Mouse (Mus musculus) layer of hippocampus, adult 9-11 months (tissue): ENCODE measurements around the gene Uhrf1.

Experiments
- DNase-seq: peaks from one replicate; pipeline ENCODE4 v3.0.0; 2022

The Uhrf1 gene

DNA sequence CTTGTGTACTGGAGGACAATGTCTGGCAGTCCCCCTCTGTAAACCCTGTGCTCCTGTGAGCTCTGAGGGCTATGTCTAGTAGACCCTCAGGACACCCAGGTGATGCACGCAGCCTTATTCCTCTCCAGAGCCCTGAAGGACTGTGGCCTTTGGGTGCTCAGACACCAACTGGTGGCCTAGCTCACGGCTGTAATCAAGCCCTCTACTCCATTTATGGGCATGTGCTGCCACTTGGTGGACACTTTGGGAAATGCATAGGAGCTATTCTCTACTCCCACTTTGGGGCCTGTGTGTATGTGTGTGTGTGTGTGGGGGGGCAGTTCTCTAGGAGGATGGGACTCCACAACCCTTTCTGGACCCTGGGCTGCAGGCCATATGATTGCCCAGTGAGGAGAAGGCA is 47.6 kb downstream of the Uhrf1 start:
- peak; percentile 60 for DNase-seq

DNA sequence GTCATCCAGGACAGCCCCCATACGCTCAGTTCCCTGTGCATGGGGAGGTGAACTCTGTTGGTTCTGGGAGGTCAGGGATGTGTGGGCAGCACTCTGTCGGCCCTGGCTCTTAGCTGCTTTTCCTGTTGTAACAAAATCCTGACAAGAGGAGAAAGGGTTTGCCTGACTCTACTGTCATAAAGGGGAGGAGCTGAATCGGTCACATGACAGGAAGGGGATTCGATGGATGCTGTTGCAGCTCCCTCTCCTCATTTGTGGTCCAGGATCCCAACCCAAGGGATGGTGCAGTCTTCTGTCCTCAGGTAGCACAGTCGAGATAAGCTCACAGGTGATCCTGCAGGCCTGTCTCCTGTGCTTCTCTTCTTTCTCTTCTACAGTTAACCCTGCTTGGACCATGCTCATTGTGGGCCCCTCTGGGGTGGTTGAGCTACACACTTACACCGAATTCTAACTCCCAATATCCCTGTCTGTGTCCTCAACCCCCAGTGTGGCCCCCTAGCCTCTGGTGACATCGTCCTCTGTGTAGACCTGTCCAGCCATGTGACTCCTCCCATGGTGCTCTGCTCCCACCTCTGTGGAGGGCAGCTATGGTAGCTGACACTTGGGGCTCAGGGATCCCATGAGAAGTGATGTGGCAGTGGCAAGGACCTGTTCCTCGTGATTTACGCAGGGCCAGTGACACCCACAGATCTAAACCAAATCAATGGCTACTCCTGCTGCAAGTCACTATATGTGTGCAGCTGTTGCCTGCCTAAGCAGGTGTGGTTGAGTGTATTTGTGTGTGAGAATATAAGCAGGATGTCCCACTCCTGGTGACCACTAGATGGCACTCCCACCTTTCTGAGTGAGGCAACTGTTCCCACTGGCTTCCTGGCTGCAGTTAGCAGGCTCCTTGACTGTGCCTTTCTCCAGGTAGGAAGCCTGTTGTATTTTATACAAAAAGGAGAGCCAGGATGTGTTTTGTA is 54.1 kb downstream of the Uhrf1 start:
- DNase-seq, result peak; percentile 65

DNA sequence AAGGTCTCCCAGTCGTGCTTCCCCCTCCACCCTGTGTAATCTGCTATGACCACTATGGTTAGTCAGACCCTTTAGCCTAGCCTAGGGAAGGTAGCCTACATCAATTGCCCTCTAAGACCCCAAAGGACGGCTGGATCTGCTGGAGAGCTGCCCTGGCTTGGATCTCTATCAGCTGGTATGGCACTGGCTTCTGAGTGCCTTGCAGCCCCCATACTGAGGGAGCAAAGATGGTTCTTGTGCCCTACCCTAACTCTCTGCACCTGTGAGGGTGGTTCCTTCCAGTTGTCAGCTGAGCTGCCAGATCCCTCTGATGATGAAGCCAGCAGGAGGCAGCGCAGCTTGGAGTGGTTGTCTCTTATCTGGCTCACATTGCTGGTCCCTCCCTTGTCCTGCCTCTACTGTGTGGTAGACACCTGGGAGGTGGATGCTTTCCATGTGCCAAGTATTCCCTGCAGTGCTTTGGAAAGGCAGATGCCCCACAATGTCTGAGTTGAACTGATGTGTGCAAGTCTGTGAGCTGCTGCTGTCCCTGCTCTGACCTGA is 56.1 kb downstream of the Uhrf1 start:
- DNase-seq, result no peak

DNA sequence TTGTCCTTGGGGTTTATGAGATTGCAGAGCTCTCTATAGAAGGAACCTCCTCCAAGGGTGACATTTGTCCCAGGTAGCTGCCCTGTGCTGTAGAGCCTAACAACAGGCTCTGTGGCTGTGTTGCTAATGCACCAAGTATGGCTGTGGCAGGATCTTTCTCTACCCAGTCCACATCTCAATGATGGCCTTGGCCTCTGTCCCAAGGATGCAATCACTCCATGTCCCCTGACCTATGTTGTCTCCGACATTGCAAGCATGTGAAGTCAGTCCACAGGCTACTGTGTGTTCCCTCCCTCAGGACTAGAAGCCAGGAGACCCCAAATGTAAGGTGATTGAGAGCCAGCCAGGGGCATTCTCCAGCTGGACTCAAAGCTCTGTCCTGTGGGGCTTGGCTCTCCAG is 56.7 kb downstream of the Uhrf1 start:
- no peak for DNase-seq

DNA sequence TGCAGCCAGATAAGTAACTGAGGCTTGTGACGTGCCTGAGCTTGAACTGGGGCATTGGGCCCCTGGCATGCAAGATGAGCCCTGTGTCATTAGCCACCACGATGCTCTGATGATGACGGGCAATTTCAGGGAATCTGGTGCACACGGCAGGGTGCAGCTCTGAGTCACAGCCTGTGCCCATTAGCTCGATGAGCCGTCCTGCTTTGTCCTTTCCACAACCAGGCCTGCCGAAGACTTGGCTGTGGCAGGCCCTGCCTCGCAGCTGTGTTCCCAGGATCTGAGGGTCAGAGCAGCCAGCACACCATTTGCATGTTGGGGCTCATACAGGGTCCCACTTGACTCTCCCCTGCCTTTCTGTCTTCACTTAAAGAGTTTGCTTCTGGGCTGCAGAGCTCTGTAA is 57.3 kb downstream of the Uhrf1 start:
- peak; percentile 60 for DNase-seq

DNA sequence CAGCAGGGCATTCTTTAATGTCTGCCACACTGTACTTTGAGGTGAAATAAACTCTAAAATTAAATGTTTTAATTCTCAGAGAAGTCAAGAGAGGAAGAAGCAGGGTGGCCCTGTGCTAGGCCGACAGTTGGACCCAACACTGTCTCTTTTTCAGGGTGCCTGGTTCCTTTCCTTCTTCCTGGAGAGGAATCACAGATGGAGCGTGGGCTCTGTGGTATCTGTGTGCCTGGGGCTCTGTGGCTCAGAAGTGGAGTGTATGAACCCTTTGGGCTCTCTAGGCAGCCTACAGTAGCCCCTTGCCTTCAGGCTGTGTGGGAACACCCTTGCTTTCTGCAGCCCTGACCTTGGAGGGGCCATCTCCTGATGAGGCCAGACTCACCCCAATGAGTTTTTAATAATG is 58.4 kb downstream of the Uhrf1 start:
- DNase-seq, result peak; percentile 65

DNA sequence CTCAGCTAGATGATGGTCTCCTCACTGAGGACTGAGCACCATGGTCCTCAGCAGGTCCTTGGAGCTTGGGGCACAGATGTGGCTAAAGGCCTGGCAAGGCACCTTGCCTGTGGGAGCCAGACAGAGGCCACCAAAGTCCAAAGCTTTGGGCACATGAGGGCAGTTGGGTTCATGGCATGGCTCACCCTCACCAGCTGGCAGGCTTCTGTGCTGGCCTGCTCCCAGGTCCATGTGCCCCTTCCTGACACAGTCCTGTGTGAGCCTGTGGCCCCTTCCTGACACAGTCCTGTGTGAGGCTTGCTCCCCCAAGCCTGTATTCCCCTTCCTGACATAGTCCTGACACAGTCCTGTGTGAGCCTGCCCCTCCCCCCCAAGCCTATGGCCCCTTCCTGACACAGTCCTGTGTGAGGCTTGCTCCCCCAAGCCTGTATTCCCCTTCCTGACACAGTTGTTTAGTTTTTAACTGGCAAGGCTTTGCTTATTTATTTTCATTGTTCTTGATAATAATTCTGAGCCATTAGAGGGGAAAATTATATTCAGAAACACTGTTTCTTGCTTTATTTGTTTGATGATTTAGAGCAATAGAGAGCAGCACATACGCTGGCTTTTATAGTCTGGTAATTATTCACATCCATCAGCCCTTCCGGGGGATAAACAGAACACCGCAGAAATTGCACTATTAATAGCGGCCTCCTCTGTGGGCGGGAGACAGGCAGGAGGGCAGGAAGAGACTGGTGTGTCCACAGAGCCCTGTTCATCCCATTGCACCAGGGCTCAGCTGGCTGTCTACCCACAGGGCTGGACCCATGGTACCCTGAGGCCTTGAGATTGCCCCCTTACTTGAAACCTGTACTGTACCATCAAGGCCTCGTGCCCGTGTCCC is 62.9 kb downstream of the Uhrf1 start:
- no peak for DNase-seq

DNA sequence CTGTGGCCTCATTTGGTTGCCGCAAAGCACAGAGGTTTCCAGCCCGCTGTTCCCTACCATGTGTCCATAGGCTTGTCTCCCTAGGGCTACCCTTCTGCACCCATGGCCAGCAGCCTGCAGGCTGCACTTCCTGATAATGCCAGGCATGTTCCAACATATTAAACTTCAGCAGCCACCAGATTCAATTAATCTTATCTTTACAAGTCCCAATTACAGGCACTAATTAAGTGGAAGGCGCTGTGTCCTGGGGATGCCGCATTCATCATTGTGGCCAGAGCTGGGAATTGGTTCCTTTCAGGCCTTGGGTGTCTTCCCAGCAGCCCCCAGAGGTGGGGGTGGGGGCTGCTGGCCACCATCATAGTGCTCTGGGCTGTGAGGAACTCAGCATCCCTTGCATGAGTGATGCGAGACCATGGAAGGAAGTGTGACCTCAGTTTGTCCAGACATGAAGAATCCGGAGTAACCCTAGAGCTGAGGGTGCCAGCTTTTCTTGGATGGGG is 65.2 kb downstream of the Uhrf1 start:
- DNase-seq, result no peak

DNA sequence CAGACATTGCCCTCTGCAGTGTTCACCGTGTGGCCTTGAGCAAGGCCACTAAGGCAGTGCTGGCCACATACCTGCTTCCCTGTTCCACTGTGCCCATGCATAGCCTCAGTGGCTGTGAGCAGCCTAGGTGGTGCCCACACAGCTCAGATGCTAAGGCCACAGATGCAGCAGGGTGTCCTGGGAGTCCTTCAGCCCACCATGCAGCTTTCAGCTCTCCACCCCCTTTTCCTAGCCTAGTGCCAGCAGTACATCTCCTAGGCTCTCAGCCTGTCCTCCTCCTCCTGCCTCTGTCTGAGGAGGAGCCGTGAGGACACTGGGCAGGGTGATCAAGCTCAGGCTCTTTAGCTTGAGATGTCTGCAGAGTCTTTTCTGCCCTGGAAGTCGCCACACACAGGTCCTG is 67.0 kb downstream of the Uhrf1 start:
- no peak for DNase-seq

DNA sequence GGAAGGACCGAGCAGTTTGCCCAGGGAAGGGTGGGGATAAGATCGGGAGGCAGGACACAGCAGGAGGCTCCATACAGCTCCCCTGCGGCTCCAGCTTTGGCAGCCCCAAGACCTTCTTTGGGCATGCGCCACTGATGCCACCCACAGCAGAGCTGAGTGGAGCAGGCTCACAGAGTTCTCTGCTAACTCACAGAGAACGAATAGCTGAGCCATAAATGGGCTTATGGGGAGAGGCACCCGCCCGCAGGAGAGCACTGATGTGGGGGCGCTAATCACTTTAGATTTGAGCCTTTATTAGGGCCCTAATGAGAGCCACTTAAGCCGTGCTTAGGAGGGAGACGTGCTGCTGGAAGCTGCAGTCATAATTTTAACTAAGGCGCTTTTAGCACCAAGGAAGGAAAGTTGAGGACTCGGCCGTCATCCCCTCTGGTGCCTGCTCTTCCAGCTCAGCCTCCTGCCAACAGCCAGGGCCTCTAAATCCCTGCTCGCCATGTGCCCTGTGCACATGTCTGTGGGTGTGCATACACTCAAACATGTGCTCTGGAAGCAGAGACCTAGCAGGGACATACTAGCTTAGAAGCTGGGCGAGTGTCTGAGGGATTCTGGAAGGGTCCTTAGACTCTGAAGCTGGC is 68.0 kb downstream of the Uhrf1 start:
- DNase-seq, result peak; percentile 89

DNA sequence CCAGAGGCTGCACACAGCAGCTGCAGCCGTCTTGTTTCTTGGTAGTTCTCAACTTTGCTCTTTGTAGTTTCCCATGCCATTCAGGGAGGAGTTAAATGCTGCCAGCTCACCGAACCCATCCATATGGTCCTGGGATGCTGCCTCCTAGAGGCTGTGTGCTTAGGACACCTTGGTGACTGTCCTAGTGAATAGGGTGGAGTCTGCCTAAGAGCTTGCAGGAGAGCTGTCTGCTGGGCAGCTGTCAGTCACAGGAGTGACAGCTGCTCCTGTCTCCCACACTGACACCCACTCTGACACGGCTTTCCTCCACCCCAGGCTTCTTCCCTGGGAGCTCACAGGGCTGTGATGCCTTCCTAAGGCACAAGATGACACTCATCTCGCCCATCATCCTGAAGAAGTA is 69.0 kb downstream of the Uhrf1 start:
- DNase-seq, result peak; percentile 63
